Mouse (Mus musculus) left cerebral cortex, adult 8-10 months (tissue): ENCODE results near the gene Anapc15. TPM values are rescaled to one million over a fixed set of nuclear protein-coding genes. Genes with fewer than 3 reads are reported as not detected.
"Not testable (repeated sequence)": the region's sequence is repeated elsewhere in the genome, so short reads cannot be mapped to it uniquely, and the experiment has no call there.

Source experiments
- DNase-seq, 2 experiments: peaks; one replicate each; pipeline ENCODE4 v3.0.0; 2022; ENCODE audit warnings: low spot score in 2 of 2
- total RNA-seq, 4 experiments: library from RNA; stranded (reverse); gene quantifications; 2 replicates each; pipeline ENCODE4 v1.2.4; 2022

The Anapc15 gene
- total RNA-seq, 4 experiments from 2014 or later, result 30.0 to 45.4 (median 32.9) TPM

- peak; percentile 92 to 98 for DNase-seq
Observed at GRCm38 (mm10) chr7:101896104-101897066, 32.9 kb downstream of the Anapc15 start.

- no peak for DNase-seq
Observed at GRCm38 (mm10) chr7:101900331-101901097, 37.0 kb downstream of the Anapc15 start.

- DNase-seq, result no peak
Observed at GRCm38 (mm10) chr7:101901969-101902368, 38.5 kb downstream of the Anapc15 start.

GRCm38 (mm10) chr7:101902846-101903245, 39.3 kb downstream of the Anapc15 start:
- no peak for DNase-seq

- peak; percentile 95 to 100 for DNase-seq
Observed at GRCm38 (mm10) chr7:101905561-101906286, 42.2 kb downstream of the Anapc15 start, which contains the start of gene Lamtor1. Gene Lamtor1 (plus strand): TSS chr7:101905904.

GRCm38 (mm10) chr7:101906287-101906681, 42.8 kb downstream of the Anapc15 start, which contains the start of gene Tomt:
Gene Tomt (minus strand): TSS chr7:101906359.
- DNase-seq, result no peak

GRCm38 (mm10) chr7:101906696-101907095, 43.2 kb downstream of the Anapc15 start:
- no peak for DNase-seq

GRCm38 (mm10) chr7:101908367-101908766, 44.9 kb downstream of the Anapc15 start:
- DNase-seq, result no peak

- no peak for DNase-seq
Observed at GRCm38 (mm10) chr7:101910138-101910537, 46.6 kb downstream of the Anapc15 start.

- no peak for DNase-seq
Observed at GRCm38 (mm10) chr7:101911982-101912381, 48.5 kb downstream of the Anapc15 start.

- DNase-seq, result peak in 1 of 2 experiments; percentile 60
Observed at GRCm38 (mm10) chr7:101918071-101918470, 54.6 kb downstream of the Anapc15 start.

GRCm38 (mm10) chr7:101925892-101926291, 62.4 kb downstream of the Anapc15 start:
- not testable (repeated sequence) for DNase-seq

GRCm38 (mm10) chr7:101928093-101928492, 64.6 kb downstream of the Anapc15 start:
- no peak for DNase-seq

GRCm38 (mm10) chr7:101932551-101932950, 69.0 kb downstream of the Anapc15 start:
- no peak for DNase-seq

GRCm38 (mm10) chr7:101933300-101933699, 69.8 kb downstream of the Anapc15 start:
- DNase-seq, result peak in 1 of 2 experiments; percentile 17

GRCm38 (mm10) chr7:101933751-101934240, 70.3 kb downstream of the Anapc15 start, which contains the start of the genes Lrrc51 and Numa1:
Gene Lrrc51 (minus strand): TSS chr7:101933895.
Gene Numa1 (plus strand): TSS chr7:101934111.
- DNase-seq, result peak; percentile 92 to 95

- DNase-seq, result no peak
Observed at GRCm38 (mm10) chr7:101935957-101936356, 72.4 kb downstream of the Anapc15 start.

GRCm38 (mm10) chr7:101936996-101937395, 73.5 kb downstream of the Anapc15 start:
- no peak for DNase-seq

GRCm38 (mm10) chr7:101937569-101937968, 74.1 kb downstream of the Anapc15 start:
- DNase-seq, result no peak

- DNase-seq, result no peak
Observed at GRCm38 (mm10) chr7:101938348-101938747, 74.8 kb downstream of the Anapc15 start.

- no peak for DNase-seq
Observed at GRCm38 (mm10) chr7:101939758-101940157, 76.2 kb downstream of the Anapc15 start.
